Mouse (Mus musculus) embryonic facial prominence, embryonic 11.5 days (tissue): ENCODE data around the gene Gm13271. TPM values are rescaled to one million over a fixed set of nuclear protein-coding genes. Genes with fewer than 3 reads are reported as not detected.
"Not testable (repeated sequence)": the region's sequence is repeated elsewhere in the genome, so short reads cannot be mapped to it uniquely, and the experiment has no call there.

Source experiments
- ATAC-seq: fragments of 200-750 bp; cut with Nextera tagmentation; replicated peaks from 2 replicates; pipeline ENCODE4 v1.8.0; 2017; ENCODE audit warnings: low read depth; ENCODE audit not compliant: insufficient number of reproducible peaks, low FRiP score, low TSS enrichment
- DNase-seq: peaks from one replicate; pipeline ENCODE4 v3.0.0-alpha.2; 2015; ENCODE audit warnings: low spot score
- H3K27ac ChIP-seq: fragments of 300-500 bp; sonication (generic); replicated peaks from 2 replicates; pipeline ENCODE4 v1.5.1; 2014; ENCODE audit warnings: mild to moderate bottlenecking, low read depth, low read length, control low read depth
- H3K27me3 ChIP-seq: fragments of 300-500 bp; sonication (generic); 2 replicates; pipeline ENCODE4 v1.6.1; 2014; ENCODE audit warnings: mild to moderate bottlenecking, low read length, moderate library complexity, mixed read lengths; ENCODE audit not compliant: control insufficient read depth, insufficient read depth
- H3K36me3 ChIP-seq: fragments of 300-500 bp; sonication (generic); replicated peaks from 2 replicates; pipeline ENCODE4 v1.6.1; 2014; ENCODE audit warnings: low read depth, mild to moderate bottlenecking, low read length, moderate library complexity, mixed read lengths; ENCODE audit not compliant: control insufficient read depth, insufficient read depth
- H3K4me1 ChIP-seq: fragments of 300-500 bp; sonication (generic); 2 replicates; pipeline ENCODE4 v1.6.1; 2014; ENCODE audit warnings: low read length, mixed read lengths; ENCODE audit not compliant: control insufficient read depth, insufficient read depth
- H3K4me2 ChIP-seq: fragments of 300-500 bp; sonication (generic); 2 replicates; pipeline ENCODE4 v1.6.1; 2014; ENCODE audit warnings: low read depth, mild to moderate bottlenecking, control low read depth, low read length, moderate library complexity
- H3K4me3 ChIP-seq: fragments of 300-500 bp; sonication (generic); 2 replicates; pipeline ENCODE4 v1.5.1; 2014; ENCODE audit warnings: low read depth, low read length, control low read depth
- H3K9ac ChIP-seq: fragments of 300-500 bp; sonication (generic); replicated peaks from 2 replicates; pipeline ENCODE4 v1.6.1; 2014; ENCODE audit warnings: mild to moderate bottlenecking, control low read depth, low read length
- H3K9me3 ChIP-seq: fragments of 300-500 bp; sonication (generic); replicated peaks from 2 replicates; pipeline ENCODE4 v1.6.1; 2016; ENCODE audit warnings: mild to moderate bottlenecking, low read length, inconsistent platforms, mixed read lengths; ENCODE audit not compliant: control insufficient read depth
- WGBS: fragments of 180-500 bp; shearing (Covaris S2); extraction: QIAGEN DNeasy Blood & Tissue Kit; methylation state at CpG from one replicate; pipeline ENCODE4 v1.1.7; 2014; 5-methylcytosine and 5-hydroxymethylcytosine counted together
- polyA plus RNA-seq: library from polyadenylated mRNA; unstranded; fragments of >200 nt; fragmentation: Nextera tagmentation; extraction: Ambion mirVana; gene quantifications from 2 replicates; pipeline ENCODE4 v1.2.1, GENCODE M21; 2014

Gm13271 gene
- polyA plus RNA-seq, 1 experiment from 2014 or later = not detected

GRCm38 (mm10) chr4:88749926-88750325 is 4.7 kb upstream of the Gm13271 start:
- no peak for ATAC-seq
- H3K9ac ChIP-seq = no peak overlapping the region
- H3K27ac ChIP-seq = no peak overlapping the region
- H3K4me1 ChIP-seq = no peaks in the 10 kb centered on the region
- H3K9me3 ChIP-seq = no peaks in the 10 kb centered on the region
- no peak overlapping the region for H3K4me2 ChIP-seq
- DNase-seq = no peak
- WGBS = 45% methylated on average over 6 of the region's 6 CpGs
- no peaks in the 10 kb centered on the region for H3K27me3 ChIP-seq
- no peak overlapping the region for H3K4me3 ChIP-seq
- no peaks in the 10 kb centered on the region for H3K36me3 ChIP-seq

GRCm38 (mm10) chr4:88756581-88757513 is 2.2 kb downstream of the Gm13271 start:
- H3K27ac ChIP-seq = peak overlapping the region; percentile 70
- peak; percentile 16 for DNase-seq
- H3K9me3 ChIP-seq, H3K36me3 ChIP-seq, H3K4me1 ChIP-seq, H3K27me3 ChIP-seq, ATAC-seq: not testable (repeated sequence)
- H3K9ac ChIP-seq = peak overlapping the region; percentile 60
- WGBS = 14% methylated on average over 28 of the region's 31 CpGs
- peak overlapping the region; percentile 33 for H3K4me3 ChIP-seq
- peak overlapping the region; percentile 64 for H3K4me2 ChIP-seq

GRCm38 (mm10) chr4:88757628-88758031 is 3.0 kb downstream of the Gm13271 start:
- H3K27ac ChIP-seq = peak overlapping the region; percentile 70
- H3K9ac ChIP-seq = peak overlapping the region; percentile 60
- ATAC-seq (peak; percentile 100), DNase-seq (peak; percentile 87)
- H3K4me1 ChIP-seq, H3K9me3 ChIP-seq, H3K27me3 ChIP-seq, H3K36me3 ChIP-seq: not testable (repeated sequence)
- under 1% methylated on average over 17 of the region's 21 CpGs for WGBS
- peak overlapping the region; percentile 33 for H3K4me3 ChIP-seq
- peak overlapping the region; percentile 64 for H3K4me2 ChIP-seq

GRCm38 (mm10) chr4:88758751-88759150 is 4.1 kb downstream of the Gm13271 start:
- not testable (repeated sequence) for H3K27ac ChIP-seq, ATAC-seq, H3K9me3 ChIP-seq, H3K4me3 ChIP-seq, H3K4me1 ChIP-seq, H3K9ac ChIP-seq, H3K4me2 ChIP-seq, H3K27me3 ChIP-seq, H3K36me3 ChIP-seq, DNase-seq
- 85% methylated on average over 8 of the region's 9 CpGs for WGBS

GRCm38 (mm10) chr4:88759610-88760268 is 5.1 kb downstream of the Gm13271 start, which contains the start of gene Gm13283:
Gene Gm13283, plus strand, starts transcription at chr4:88760119.
- not testable (repeated sequence) for H3K27me3 ChIP-seq, H3K27ac ChIP-seq, DNase-seq, H3K9ac ChIP-seq, ATAC-seq, H3K36me3 ChIP-seq, H3K9me3 ChIP-seq, H3K4me1 ChIP-seq
- WGBS = 26% methylated on average over 7 of the region's 14 CpGs
- H3K4me2 ChIP-seq = peak within 1 kb of the TSS; percentile 46
- H3K4me3 ChIP-seq = peak within 1 kb of the TSS; percentile 21

GRCm38 (mm10) chr4:88760431-88760830 is 5.8 kb downstream of the Gm13271 start:
- H3K27me3 ChIP-seq, ATAC-seq, H3K36me3 ChIP-seq, H3K4me1 ChIP-seq, H3K27ac ChIP-seq, H3K9ac ChIP-seq, H3K9me3 ChIP-seq: not testable (repeated sequence)
- 0% methylated on average over 19 of the region's 28 CpGs for WGBS
- Histone ChIP-seq H3K4me3 (peak overlapping the region; percentile 21), H3K4me2 (peak overlapping the region; percentile 46)
- peak; percentile 79 for DNase-seq

GRCm38 (mm10) chr4:88761776-88762175 is 7.1 kb downstream of the Gm13271 start:
- not testable (repeated sequence) for H3K9ac ChIP-seq, H3K27me3 ChIP-seq, H3K4me3 ChIP-seq, H3K4me1 ChIP-seq, H3K9me3 ChIP-seq, ATAC-seq, H3K27ac ChIP-seq, H3K36me3 ChIP-seq, DNase-seq, H3K4me2 ChIP-seq
- WGBS = 74% methylated on average over 6 of the region's 8 CpGs

GRCm38 (mm10) chr4:88762341-88762740 is 7.7 kb downstream of the Gm13271 start:
- not testable (repeated sequence) for H3K9me3 ChIP-seq, H3K27me3 ChIP-seq, H3K4me2 ChIP-seq, H3K36me3 ChIP-seq, H3K9ac ChIP-seq, DNase-seq, H3K4me1 ChIP-seq, ATAC-seq, H3K4me3 ChIP-seq, H3K27ac ChIP-seq
- 60% methylated on average over 7 of the region's 9 CpGs for WGBS
